Mouse (Mus musculus) limb, embryonic 10.5 days (tissue): Measurements from ENCODE around the gene Parp9. TPM values are rescaled to one million over a fixed set of nuclear protein-coding genes. Genes with fewer than 3 reads are reported as not detected.
A peak's percentile ranks its signal among the peaks of the same experiment; 100 is the strongest.
"Not testable (repeated sequence)": the region's sequence is repeated elsewhere in the genome, so short reads cannot be mapped to it uniquely, and the experiment has no call there.

Experiments
- DNase-seq: peaks from one replicate; pipeline ENCODE4 v3.0.0-alpha.2; 2017; ENCODE audit warnings: low spot score
- H3K27ac ChIP-seq: fragments of 300-500 bp; sonication (generic); 2 replicates; pipeline ENCODE4 v1.5.1; 2016; ENCODE audit warnings: mild to moderate bottlenecking
- H3K27me3 ChIP-seq: fragments of 300-500 bp; sonication (generic); 2 replicates; pipeline ENCODE4 v1.6.1; 2016; ENCODE audit warnings: low read depth, mild to moderate bottlenecking; ENCODE audit not compliant: poor library complexity, severe bottlenecking
- H3K36me3 ChIP-seq: fragments of 300-500 bp; sonication (generic); 2 replicates; pipeline ENCODE4 v1.6.1; 2016; ENCODE audit warnings: mild to moderate bottlenecking, moderate library complexity
- H3K4me1 ChIP-seq: fragments of 300-500 bp; sonication (generic); 2 replicates; pipeline ENCODE4 v1.6.1; 2016
- H3K4me3 ChIP-seq: fragments of 300-500 bp; sonication (generic); 2 replicates; pipeline ENCODE4 v1.5.1; 2016; ENCODE audit warnings: mild to moderate bottlenecking, moderate library complexity
- H3K9me3 ChIP-seq: fragments of 300-500 bp; sonication (generic); replicated peaks from 2 replicates; pipeline ENCODE4 v1.6.1; 2016; ENCODE audit warnings: mild to moderate bottlenecking
- WGBS: fragments of 180-500 bp; shearing (Covaris S2); methylation state at CpG from one replicate; pipeline ENCODE4 v1.1.7; 2016; 5-methylcytosine and 5-hydroxymethylcytosine counted together
- polyA plus RNA-seq: library from polyadenylated mRNA; unstranded; fragments of >200 nt; fragmentation: Nextera tagmentation; extraction: Ambion mirVana; gene quantifications from 2 replicates; pipeline ENCODE4 v1.2.1, GENCODE M21; 2016

Gene Parp9
- polyA plus RNA-seq, 1 experiment from 2014 or later, result 2.5 TPM

DNA sequence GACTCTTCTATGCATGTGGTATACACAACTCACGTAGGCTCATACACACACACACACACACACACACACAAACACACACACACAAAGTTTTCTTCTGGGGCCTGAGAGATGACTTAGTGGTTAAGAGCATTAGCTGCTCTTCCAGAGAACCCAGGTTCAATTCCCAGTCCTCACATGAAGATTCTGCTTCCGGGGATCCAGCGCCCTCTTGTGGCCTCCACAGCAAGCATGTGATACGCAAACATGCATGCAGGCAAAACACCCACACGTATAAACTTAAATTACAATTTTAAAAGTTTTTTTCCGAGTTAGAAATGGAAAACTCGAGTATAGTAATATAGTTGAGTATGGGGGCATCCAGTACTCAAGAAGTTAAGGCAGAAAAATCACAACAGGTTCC lies 3.1 kb downstream of the Parp9 start:
- no peak for DNase-seq
- peaks cover 29% of the 10 kb centered on the region for H3K27me3 ChIP-seq
- H3K4me1 ChIP-seq, result peaks cover 14% of the 10 kb centered on the region
- H3K36me3 ChIP-seq, result no peaks in the 10 kb centered on the region
- no peak overlapping the region for H3K4me3 ChIP-seq
- H3K27ac ChIP-seq, result no peak overlapping the region
- no peaks in the 10 kb centered on the region for H3K9me3 ChIP-seq
- WGBS, result 82% methylated on average over 7 of the region's 7 CpGs

DNA sequence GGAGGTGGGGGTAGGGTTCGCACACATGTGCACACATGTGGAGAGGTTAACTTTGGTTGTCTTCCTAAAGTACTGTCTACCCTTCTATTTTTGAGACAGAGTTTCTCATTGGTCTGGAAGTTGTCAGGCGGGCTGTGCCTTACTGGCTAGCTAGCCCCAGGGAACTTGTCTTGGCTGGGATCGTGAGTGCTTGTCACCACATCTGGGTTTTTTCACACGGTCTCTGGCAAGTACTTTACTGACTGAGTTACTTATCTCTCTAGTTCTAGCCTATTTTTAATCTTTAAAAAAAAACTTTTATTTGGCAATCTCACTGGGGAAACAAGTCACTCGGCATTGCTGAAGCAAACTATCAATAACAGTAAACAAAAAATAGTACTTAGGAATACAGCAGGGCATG lies 11.0 kb downstream of the Parp9 start:
- Histone ChIP-seq H3K27me3 (no peaks in the 10 kb centered on the region), H3K27ac (no peak overlapping the region), H3K9me3 (no peaks in the 10 kb centered on the region), H3K4me3 (no peak overlapping the region), H3K36me3 (no peaks in the 10 kb centered on the region), H3K4me1 (no peaks in the 10 kb centered on the region)
- 85% methylated on average over 5 of the region's 5 CpGs for WGBS
- no peak for DNase-seq

DNA sequence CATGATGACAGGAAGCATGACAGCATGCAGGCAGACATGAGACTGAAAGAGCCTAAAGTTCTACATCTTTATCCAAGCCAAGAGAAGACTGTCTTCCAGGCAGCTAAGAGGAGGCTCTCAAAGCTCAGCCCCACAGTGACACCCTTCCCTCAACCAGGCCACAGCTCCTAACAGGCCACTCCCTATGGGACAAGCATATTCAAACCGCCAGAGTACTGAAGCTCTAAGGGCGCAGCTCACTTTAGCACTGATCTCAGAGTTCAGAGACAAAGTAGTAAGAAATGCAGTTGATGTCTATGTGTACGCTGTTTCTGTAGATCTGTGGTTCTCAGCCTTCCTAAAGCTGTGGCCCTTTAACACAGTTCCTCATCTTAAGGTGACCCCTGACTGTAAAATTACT lies 12.9 kb downstream of the Parp9 start:
- Histone ChIP-seq H3K27me3 (no peaks in the 10 kb centered on the region), H3K36me3 (no peaks in the 10 kb centered on the region), H3K4me1 (no peaks in the 10 kb centered on the region), H3K9me3 (no peaks in the 10 kb centered on the region), H3K4me3 (no peak overlapping the region), H3K27ac (no peak overlapping the region)
- DNase-seq, result no peak
- 92% methylated on average over 3 of the region's 3 CpGs for WGBS

DNA sequence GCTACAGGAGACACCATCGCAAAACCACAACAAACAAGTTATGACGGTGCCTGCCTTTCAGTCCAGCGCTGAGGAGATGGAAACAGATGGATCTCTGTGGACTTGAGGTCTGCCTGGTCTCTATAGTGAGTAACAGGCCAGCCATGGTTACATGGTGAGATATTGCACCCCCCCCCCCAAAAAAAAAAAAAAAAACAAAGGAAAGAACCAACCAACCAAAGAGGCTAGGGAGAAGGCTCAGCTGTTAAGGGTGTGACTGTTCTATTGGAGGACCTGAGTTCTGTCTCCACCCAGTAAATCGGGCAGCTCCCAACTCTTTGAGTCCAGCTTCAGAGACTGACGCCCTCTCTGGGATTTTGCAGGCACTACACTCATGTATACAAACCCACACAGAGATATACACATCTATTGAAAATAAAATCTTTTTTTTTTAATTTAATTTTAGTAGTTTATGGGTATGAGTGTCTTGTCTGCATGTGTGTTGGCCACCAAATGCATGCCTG lies 14.4 kb downstream of the Parp9 start:
- DNase-seq, result no peak
- Histone ChIP-seq H3K4me1 (no peaks in the 10 kb centered on the region), H3K27ac (no peak overlapping the region), H3K9me3 (no peaks in the 10 kb centered on the region), H3K4me3 (no peak overlapping the region), H3K36me3 (no peaks in the 10 kb centered on the region), H3K27me3 (no peaks in the 10 kb centered on the region)
- WGBS, result 91% methylated on average over 5 of the region's 5 CpGs

DNA sequence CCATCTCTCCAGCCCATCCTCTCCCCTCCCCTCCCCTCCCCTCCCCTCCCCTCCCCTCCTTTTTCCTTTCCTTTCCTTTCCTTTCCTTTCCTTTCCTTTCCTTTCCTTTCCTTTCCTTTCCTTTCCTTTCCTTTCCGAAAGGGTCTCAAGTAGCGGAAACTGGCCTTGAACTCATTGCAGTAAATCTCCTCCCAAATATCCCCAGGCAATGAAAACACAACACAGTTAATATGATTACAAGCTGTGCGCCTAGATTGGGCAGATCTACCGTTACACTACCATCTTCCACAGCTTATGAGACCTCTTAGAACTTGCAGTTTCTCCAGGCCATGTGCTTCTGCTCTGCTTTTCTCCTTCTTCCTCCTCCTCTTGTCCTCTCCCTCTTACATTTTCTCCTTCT lies 27.7 kb downstream of the Parp9 start:
- WGBS, result 80% methylated on average over 3 of the region's 4 CpGs
- not testable (repeated sequence) for H3K4me3 ChIP-seq, H3K4me1 ChIP-seq, H3K36me3 ChIP-seq, DNase-seq, H3K27me3 ChIP-seq, H3K27ac ChIP-seq, H3K9me3 ChIP-seq

DNA sequence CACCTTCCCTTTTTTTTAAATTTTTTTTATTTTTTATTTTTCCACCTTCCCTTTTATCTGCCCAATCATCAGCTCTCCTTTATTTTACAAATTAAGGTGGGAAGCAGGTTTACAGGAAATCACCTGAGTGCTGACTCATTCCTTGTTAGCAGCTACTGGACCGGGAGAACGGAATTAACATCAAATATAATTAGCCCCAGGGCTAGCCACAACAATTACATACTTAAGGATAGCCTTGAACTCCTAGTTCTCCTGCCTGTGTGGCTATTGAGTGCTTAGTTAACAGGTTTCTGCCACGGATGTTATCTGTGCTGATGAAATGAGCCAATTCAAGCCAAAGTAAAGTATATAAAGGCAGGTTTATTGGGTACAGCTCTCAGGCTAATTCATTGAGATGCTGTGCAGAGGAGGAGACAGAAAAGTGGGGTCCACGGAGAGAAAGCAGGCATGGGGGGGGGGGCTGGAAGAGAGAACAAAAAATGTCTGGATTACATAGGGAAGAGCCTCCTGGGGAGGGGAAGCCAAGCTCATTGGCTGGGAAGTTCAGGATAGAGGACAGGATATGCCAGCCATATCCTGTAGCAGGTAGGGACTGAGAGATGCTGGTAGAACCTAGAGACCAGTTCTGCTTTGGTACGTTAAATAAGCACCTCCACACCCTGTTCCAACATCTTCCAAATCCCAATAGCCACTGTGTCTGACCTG lies 28.3 kb downstream of the Parp9 start:
- Histone ChIP-seq H3K9me3 (no peaks in the 10 kb centered on the region), H3K27ac (no peak overlapping the region), H3K36me3 (no peaks in the 10 kb centered on the region), H3K27me3 (no peaks in the 10 kb centered on the region), H3K4me3 (no peak overlapping the region), H3K4me1 (peaks cover 7% of the 10 kb centered on the region)
- WGBS, result 46% methylated on average over 5 of the region's 5 CpGs
- DNase-seq, result no peak

DNA sequence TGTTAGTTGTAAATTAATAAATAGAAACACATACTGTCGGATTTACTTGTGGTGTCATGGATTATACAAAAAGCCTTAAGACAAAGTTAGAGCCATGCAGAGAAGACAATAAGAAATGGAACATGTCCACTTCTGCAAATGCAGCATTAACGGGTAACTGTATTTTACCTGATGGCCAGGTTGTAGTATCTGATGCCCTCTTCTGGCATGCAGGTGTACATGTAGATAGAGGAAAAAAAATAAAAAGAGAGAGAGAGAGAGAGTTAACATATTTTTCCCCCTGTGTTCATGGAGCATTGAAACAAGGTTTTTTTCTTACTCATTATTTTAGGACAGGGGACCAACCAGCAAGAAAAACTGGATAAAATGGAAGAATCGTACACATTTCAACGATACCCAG lies 29.0 kb downstream of the Parp9 start:
- no peak for DNase-seq
- Histone ChIP-seq H3K4me1 (peaks cover 7% of the 10 kb centered on the region), H3K36me3 (no peaks in the 10 kb centered on the region), H3K9me3 (no peaks in the 10 kb centered on the region), H3K27me3 (no peaks in the 10 kb centered on the region), H3K27ac (no peak overlapping the region), H3K4me3 (no peak overlapping the region)
- WGBS, result 90% methylated on average over 4 of the region's 4 CpGs

DNA sequence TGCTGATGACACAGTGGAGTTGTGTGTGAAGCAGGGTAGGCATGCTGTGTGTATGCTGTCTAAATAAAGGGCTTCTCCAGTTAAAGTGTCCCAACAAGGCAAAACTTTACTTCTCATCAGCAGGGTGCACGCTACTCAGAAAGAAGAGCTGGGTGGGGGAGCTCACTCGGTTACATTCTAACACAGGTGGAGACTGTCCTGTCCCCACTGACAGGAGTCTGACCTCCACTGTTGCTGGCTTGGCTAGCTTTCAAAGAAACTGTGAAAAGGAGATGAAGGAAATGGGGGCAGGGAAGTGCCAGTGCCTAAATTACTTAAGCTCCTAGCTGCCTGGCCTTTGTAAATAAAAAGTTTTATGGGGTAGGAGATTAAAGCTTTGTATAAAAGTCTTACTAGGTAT lies 29.9 kb downstream of the Parp9 start:
- no peak overlapping the region for H3K27ac ChIP-seq
- H3K36me3 ChIP-seq, result no peaks in the 10 kb centered on the region
- no peaks in the 10 kb centered on the region for H3K9me3 ChIP-seq
- H3K4me3 ChIP-seq, result no peak overlapping the region
- WGBS, result 39% methylated on average over 2 of the region's 2 CpGs
- peaks cover 7% of the 10 kb centered on the region for H3K4me1 ChIP-seq
- DNase-seq, result no peak
- H3K27me3 ChIP-seq, result no peaks in the 10 kb centered on the region

DNA sequence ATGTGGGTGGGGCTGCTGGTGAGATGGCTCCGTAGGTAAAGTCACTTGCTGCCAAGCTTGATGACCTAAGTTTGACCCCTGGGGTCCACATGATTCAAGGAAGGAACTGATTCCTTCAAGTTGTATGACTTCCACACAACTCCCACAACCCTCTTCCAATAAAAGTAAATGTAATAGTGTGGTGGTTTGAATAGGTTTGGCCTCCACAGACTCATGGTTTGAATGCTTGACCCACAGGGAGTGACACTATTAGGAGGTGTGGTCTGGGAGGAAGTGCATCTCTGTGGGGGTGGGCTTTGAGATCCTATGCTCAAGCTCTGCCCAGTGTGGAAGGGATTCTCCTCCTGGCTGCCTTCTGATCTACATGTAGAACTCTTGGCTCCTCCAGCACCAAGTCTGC lies 35.8 kb downstream of the Parp9 start:
- H3K4me1 ChIP-seq, result no peaks in the 10 kb centered on the region
- H3K27me3 ChIP-seq, result no peaks in the 10 kb centered on the region
- H3K36me3 ChIP-seq, result no peaks in the 10 kb centered on the region
- no peaks in the 10 kb centered on the region for H3K9me3 ChIP-seq
- H3K4me3 ChIP-seq, result no peak overlapping the region
- H3K27ac ChIP-seq, result no peak overlapping the region
- WGBS, result 59% methylated on average over 1 of the region's 1 CpGs
- DNase-seq, result no peak

DNA sequence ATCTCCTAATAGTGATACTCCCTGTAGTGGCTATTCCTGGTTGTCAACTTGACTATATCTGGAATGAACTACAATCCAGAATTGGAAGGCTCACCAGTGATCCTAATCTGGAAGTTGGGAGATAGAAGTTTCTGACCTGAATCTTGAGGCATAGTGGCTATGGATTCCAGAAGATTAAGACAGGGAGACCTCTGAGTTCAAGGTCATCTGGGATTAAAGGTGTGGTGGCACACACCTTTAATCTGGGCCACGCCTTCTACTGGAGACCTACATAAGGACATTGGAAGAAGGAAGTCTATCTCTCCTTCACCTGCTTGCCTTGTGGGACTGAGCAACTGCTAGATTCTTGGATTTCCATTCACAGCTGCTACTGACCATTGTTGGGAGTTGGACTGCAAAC lies 40.2 kb downstream of the Parp9 start, which contains the start of gene Kpna1:
TSS of gene Kpna1 (plus strand) at position 301 of the 400 bp plus-strand sequence.
- not testable (repeated sequence) for H3K27ac ChIP-seq, H3K36me3 ChIP-seq, H3K9me3 ChIP-seq, DNase-seq, H3K4me1 ChIP-seq, H3K4me3 ChIP-seq, H3K27me3 ChIP-seq
- WGBS, result 94% methylated on average over 1 of the region's 1 CpGs

DNA sequence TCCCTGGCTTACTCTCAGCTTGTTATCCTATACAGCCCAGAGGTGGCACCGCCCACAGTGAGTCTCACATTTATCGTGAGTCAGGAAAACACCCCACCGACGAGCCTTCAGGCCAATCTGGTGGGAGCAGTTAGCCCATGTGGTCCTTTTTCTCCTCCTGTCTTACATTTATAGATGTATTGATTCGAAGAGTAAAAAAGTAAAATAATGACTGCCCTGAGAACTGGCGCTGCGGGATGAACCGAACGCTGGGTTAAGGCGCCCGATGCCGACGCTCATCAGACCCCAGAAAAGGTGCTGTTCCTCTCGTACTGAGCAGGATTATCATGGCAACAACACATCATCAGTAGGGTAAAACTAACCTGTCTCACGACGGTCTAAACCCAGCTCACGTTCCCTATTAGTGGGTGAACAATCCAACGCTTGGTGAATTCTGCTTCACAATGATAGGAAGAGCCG lies 43.1 kb downstream of the Parp9 start:
- H3K36me3 ChIP-seq, result no peaks in the 10 kb centered on the region
- peaks cover 9% of the 10 kb centered on the region for H3K4me1 ChIP-seq
- DNase-seq, result peak; percentile 100
- H3K9me3 ChIP-seq, result no peaks in the 10 kb centered on the region; the same call in 1 of the 2 replicates
- no peak overlapping the region for H3K27ac ChIP-seq
- WGBS, result 61% methylated on average over 19 of the region's 19 CpGs
- H3K4me3 ChIP-seq, result no peak overlapping the region
- H3K27me3 ChIP-seq, result no peaks in the 10 kb centered on the region

DNA sequence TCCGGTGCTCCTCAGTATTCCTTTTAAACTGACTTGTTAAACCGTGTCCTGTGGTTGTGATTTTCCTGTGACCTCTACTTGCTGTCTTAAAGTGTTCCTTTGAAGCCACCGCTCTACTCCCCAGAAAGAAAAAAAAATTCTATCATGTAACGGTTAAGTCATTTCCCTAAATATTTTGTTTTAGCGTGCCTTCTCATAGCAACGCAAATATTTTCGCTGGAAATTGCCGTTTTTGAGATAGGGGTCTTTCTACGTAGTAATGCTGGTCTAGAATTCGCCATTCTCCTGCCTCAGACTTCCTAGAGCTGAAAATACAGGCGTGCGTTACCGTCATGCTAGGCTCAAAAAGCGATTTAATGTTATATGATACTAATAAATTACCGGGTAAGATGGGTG lies 44.2 kb downstream of the Parp9 start:
- Histone ChIP-seq H3K27me3 (no peaks in the 10 kb centered on the region), H3K27ac (peak overlapping the region; percentile 97), H3K36me3 (no peaks in the 10 kb centered on the region), H3K9me3 (no peaks in the 10 kb centered on the region; the same call in 1 of the 2 replicates), H3K4me1 (peaks cover 9% of the 10 kb centered on the region), H3K4me3 (peak overlapping the region; percentile 94)
- WGBS, result 6% methylated on average over 15 of the region's 15 CpGs
- no peak for DNase-seq

DNA sequence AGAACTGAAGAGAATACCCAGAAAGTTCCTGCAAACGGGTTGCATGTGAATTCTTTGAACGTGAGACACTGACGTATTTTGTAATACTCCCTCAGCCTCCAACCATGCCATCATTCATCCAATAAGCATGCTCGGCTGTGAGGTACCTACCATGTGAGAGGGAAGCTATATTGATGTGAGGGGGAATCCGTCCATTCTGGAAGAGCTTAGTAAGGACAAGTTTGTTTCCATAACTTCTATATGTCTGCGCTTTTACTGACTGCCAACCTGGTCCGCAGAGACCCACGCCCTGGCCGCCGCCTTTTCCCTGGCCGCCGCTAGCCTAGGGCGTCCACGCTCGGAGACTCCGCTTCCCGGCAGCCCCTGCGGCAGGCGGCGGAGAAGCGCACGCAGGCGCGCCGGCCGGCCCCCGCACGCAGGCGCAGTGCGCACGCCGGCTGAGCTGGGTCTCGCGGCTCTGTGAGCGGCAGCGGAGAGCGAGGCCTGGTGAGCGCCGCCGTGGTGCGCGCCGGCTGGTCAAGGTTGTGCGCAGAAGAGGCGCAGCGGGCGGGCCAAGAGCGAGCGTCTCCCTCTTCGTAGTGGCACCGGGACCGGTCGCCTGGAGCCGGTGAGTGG lies 44.7 kb downstream of the Parp9 start:
- H3K27ac ChIP-seq, result peak overlapping the region; percentile 97
- under 1% methylated on average over 54 of the region's 54 CpGs for WGBS
- H3K36me3 ChIP-seq, result no peaks in the 10 kb centered on the region
- peak; percentile 93 for DNase-seq
- no peaks in the 10 kb centered on the region for H3K27me3 ChIP-seq
- H3K9me3 ChIP-seq, result no peaks in the 10 kb centered on the region; the same call in 1 of the 2 replicates
- peak overlapping the region; percentile 94 for H3K4me3 ChIP-seq
- peaks cover 9% of the 10 kb centered on the region for H3K4me1 ChIP-seq
